Mouse (Mus musculus) embryonic facial prominence, embryonic 13.5 days (tissue): ENCODE measurements at regions not wholly inside any gene's neighbourhood (a gene's known extent, or its start where the extent isn't known, plus 50 kb on each side); places are given as distances from the start of the nearest gene placed in this dataset.

Experiments used
- ATAC-seq: fragments of 200-750 bp; cut with Nextera tagmentation; 2 replicates; pipeline ENCODE4 v1.8.0; 2017; ENCODE audit warnings: low read depth; ENCODE audit not compliant: insufficient number of reproducible peaks, insufficient read depth, low FRiP score, low TSS enrichment
- H3K27ac ChIP-seq: fragments of 300-500 bp; sonication (generic); 2 replicates; pipeline ENCODE4 v1.5.1; 2015; ENCODE audit warnings: moderate library complexity, mild to moderate bottlenecking, inconsistent platforms
- H3K27me3 ChIP-seq: fragments of 300-500 bp; sonication (generic); 2 replicates; pipeline ENCODE4 v1.6.1; 2015; ENCODE audit warnings: mild to moderate bottlenecking, inconsistent platforms
- H3K36me3 ChIP-seq: fragments of 300-500 bp; sonication (generic); 2 replicates; pipeline ENCODE4 v1.6.1; 2015; ENCODE audit warnings: mild to moderate bottlenecking, inconsistent platforms
- H3K4me1 ChIP-seq: fragments of 300-500 bp; sonication (generic); 2 replicates; pipeline ENCODE4 v1.6.1; 2015; ENCODE audit warnings: inconsistent platforms
- H3K4me2 ChIP-seq: fragments of 300-500 bp; sonication (generic); 2 replicates; pipeline ENCODE4 v1.6.1; 2015; ENCODE audit warnings: moderate library complexity, mild to moderate bottlenecking, inconsistent platforms
- H3K4me3 ChIP-seq: fragments of 300-500 bp; sonication (generic); 2 replicates; pipeline ENCODE4 v1.5.1; 2015; ENCODE audit warnings: mild to moderate bottlenecking, inconsistent platforms
- H3K9ac ChIP-seq: fragments of 300-500 bp; sonication (generic); 2 replicates; pipeline ENCODE4 v1.6.1; 2015; ENCODE audit warnings: mild to moderate bottlenecking, inconsistent platforms
- H3K9me3 ChIP-seq: fragments of 300-500 bp; sonication (generic); 2 replicates; pipeline ENCODE4 v1.6.1; 2016; ENCODE audit warnings: inconsistent platforms
- WGBS: fragments of 180-500 bp; shearing (Covaris S2); methylation state at CpG from one replicate; pipeline ENCODE4 v1.1.7; 2015; ENCODE audit warnings: mixed read lengths; 5-methylcytosine and 5-hydroxymethylcytosine counted together

DNA sequence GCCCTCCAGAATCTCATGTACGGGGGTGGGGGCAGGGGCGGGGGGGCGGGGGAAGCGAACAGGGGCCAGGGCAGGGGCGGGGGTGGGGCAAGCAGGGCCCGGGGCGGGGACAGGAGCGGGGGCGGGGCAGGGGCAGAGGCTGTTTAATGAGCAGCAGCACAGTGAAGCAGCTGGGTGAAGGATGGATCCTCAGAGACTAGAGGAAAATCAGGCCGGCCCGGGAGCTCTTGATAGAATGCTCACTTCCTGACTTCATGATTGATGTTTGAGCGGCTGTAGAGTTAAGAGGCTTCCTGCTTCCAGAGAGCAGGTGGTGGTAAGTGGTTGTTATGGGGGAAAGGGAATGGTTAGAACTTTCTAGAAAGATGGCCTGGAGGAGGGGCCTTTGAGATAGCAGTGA lies 347.5 kb upstream of the Kcnab2 start:
- no peaks in the 10 kb centered on the region for H3K4me1 ChIP-seq
- no peak overlapping the region for H3K27ac ChIP-seq
- WGBS, result 31% methylated on average over 12 of the region's 12 CpGs
- H3K9ac ChIP-seq, result no peak overlapping the region
- peaks cover 4% of the 10 kb centered on the region; the same call in 1 of the 2 replicates for H3K9me3 ChIP-seq
- no peak overlapping the region for H3K4me2 ChIP-seq
- no peak overlapping the region for H3K4me3 ChIP-seq
- ATAC-seq, result no peak
- no peaks in the 10 kb centered on the region for H3K36me3 ChIP-seq
- no peaks in the 10 kb centered on the region for H3K27me3 ChIP-seq

DNA sequence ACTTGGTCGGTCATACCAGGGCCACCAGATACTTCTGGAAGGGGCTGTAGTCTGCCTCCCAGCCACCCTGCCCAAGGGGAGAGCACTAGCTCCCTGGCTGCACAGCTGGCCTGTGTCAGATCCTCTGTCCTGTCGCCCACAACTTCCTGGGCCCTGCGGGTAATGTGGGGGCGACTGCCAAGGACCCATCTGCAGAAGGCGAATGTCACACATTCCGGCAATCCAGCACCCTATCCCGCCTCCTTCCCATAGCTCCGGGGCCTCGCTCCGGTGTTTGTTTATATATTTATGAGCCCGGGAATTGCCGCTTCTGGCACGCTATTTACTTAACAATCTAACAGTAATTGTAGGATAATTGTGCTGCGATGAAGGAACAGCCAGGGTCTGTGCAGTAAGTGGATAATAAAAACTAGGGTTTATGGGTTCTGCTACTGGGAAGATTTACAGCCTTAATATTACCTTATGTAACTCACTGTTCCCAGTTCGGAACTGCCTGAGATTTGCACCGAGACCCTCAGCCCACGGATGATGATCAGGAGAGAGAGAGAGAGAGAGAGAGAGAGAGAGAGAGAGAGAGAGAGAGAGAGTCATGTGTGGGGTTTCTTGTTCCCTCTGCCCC lies 338.6 kb upstream of the Kcnab2 start:
- Histone ChIP-seq H3K4me2 (no peak overlapping the region), H3K4me1 (no peaks in the 10 kb centered on the region), H3K9me3 (no peaks in the 10 kb centered on the region), H3K27ac (no peak overlapping the region), H3K36me3 (no peaks in the 10 kb centered on the region), H3K27me3 (no peaks in the 10 kb centered on the region; the same call in 1 of the 2 replicates), H3K9ac (no peak overlapping the region), H3K4me3 (no peak overlapping the region)
- WGBS, result 78% methylated on average over 17 of the region's 17 CpGs
- no peak for ATAC-seq

DNA sequence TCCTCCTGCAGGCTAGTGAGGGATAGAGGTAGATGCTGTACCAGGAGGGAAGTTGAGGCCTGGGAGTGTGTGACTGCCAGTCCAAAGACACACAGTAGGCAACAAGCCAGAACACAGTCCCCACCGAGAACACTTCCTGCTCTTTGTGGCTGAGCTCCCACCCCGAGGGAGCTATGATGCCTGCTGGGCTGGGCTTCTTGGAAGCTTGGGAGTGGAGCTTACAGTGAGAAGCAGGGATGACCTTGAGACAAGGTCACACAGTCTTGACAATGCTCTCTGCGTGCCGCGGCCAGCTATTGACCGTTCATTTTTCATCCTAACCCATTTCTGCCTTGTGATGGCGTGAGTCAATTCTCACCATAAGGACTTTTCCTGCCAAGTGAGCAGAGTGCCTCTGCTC lies 328.9 kb upstream of the Kcnab2 start:
- Histone ChIP-seq H3K4me2 (no peak overlapping the region), H3K36me3 (no peaks in the 10 kb centered on the region), H3K27me3 (no peaks in the 10 kb centered on the region), H3K4me1 (no peaks in the 10 kb centered on the region), H3K4me3 (no peak overlapping the region), H3K27ac (no peak overlapping the region), H3K9me3 (no peaks in the 10 kb centered on the region), H3K9ac (no peak overlapping the region)
- no peak for ATAC-seq
- 82% methylated on average over 7 of the region's 7 CpGs for WGBS

DNA sequence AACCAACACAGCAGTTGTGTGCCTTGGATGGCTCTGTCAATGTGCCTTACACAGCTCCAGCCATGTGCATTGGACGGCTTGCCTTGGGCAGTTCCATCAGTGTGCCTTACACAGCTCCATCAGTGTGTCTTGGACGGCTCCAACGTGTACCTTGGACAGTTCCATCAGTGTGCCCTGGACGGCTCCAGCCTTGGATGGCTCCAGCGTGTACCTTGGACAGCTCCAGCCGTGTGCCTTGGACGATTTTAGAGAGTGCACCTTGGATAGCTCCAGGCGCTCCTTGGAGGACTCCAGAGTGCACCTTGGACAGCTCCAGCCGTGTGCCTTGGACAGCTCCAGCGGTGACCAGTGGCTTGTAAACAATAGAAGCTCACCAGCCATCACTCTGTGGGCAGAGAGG lies 321.7 kb upstream of the Kcnab2 start:
- peak; percentile 72; the same call in 1 of the 2 replicates for ATAC-seq
- H3K9ac ChIP-seq, result no peak overlapping the region
- H3K4me3 ChIP-seq, result no peak overlapping the region
- H3K9me3 ChIP-seq, result 0 out of 2 replicates have a peak, but pooled peaks cover 3% of the 10 kb centered on the region
- H3K4me2 ChIP-seq, result no peak overlapping the region
- WGBS, result 11% methylated on average over 10 of the region's 10 CpGs
- H3K36me3 ChIP-seq, result no peaks in the 10 kb centered on the region
- H3K27ac ChIP-seq, result no peak overlapping the region
- H3K27me3 ChIP-seq, result no peaks in the 10 kb centered on the region
- H3K4me1 ChIP-seq, result no peaks in the 10 kb centered on the region

DNA sequence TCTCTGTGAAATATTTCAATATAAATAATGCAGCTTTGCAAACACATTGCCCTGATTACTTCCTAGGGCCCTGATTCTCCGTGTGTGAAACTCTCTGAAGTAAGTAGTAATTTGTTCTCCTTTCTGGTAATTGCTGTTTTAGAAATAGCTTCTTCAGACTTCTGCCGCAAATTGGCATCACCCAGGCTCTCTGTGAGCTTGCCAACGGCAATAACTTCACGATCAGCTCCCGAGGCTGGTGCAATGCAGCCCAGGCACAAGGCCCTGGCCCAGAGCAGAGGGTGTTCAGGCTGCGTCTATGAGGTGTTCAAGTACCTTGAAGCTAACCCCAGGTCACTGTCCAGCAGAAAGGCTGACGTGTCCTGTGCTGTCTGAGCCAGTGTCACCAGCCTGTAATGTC lies 310.8 kb upstream of the Kcnab2 start:
- WGBS, result 85% methylated on average over 7 of the region's 7 CpGs
- H3K36me3 ChIP-seq, result no peaks in the 10 kb centered on the region
- no peak for ATAC-seq

DNA sequence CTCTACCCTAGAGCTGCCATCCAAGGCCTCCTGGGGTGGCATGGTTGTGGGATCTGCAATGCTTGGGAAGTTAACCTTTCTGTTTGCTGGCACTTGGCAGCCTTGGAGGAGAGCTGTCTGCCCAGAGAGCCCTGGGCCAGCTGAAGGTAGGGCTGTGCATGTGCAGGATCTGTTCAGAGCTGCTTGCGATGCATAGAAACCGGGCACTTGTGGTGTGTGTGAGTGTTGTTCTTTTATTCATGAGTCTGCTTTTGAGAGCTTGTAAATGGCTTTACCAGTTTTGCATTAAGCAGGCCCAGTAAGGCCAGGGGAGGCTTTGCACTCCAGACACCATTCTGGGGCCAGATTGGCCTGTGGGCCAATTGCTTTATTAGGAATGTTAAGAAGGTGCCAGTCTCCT lies 307.3 kb upstream of the Kcnab2 start:
- H3K4me1 ChIP-seq, result no peaks in the 10 kb centered on the region
- whole genome bisulfite sequencing, result 86% methylated on average over 2 of the region's 2 CpGs
- H3K4me2 ChIP-seq, result no peak overlapping the region
- no peak overlapping the region for H3K27ac ChIP-seq
- ATAC-seq, result no peak
- H3K27me3 ChIP-seq, result no peaks in the 10 kb centered on the region
- H3K9me3 ChIP-seq, result no peaks in the 10 kb centered on the region
- H3K4me3 ChIP-seq, result no peak overlapping the region
- H3K9ac ChIP-seq, result no peak overlapping the region
- no peaks in the 10 kb centered on the region for H3K36me3 ChIP-seq

More for the DNA sequence above, 310.8 kb upstream of the Kcnab2 start:
- no peaks in the 10 kb centered on the region for H3K27me3 ChIP-seq
- H3K27ac ChIP-seq, result no peak overlapping the region
- H3K4me1 ChIP-seq, result no peaks in the 10 kb centered on the region
- H3K9me3 ChIP-seq, result no peaks in the 10 kb centered on the region; the same call in 1 of the 2 replicates
- no peak overlapping the region for H3K4me3 ChIP-seq
- no peak overlapping the region for H3K4me2 ChIP-seq
- H3K9ac ChIP-seq, result no peak overlapping the region

DNA sequence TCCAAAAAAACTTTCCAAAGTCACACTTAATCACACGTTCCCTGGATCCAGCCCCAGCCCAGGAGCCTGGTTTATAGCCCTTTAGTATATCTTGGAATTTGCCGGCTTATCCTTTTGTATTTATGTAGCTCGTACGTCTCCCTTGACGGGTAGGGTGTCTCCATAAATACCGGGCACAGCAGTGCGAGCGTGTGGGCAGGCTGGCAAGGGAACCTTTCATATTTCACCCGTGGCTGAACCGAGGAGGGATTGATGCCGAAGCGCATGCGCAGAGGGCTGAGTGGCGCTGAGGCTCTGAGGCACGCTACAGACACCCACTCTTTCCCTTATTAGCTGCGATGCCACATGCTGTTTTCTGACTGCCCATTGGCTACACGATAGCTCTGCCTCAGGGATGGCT lies 301.9 kb upstream of the Kcnab2 start:
- no peaks in the 10 kb centered on the region for H3K27me3 ChIP-seq
- no peak overlapping the region for H3K4me3 ChIP-seq
- 89% methylated on average over 17 of the region's 17 CpGs for WGBS
- no peak overlapping the region for H3K4me2 ChIP-seq
- no peak for ATAC-seq
- no peaks in the 10 kb centered on the region for H3K9me3 ChIP-seq
- no peak overlapping the region for H3K9ac ChIP-seq
- no peak overlapping the region for H3K27ac ChIP-seq
- no peaks in the 10 kb centered on the region for H3K36me3 ChIP-seq
- H3K4me1 ChIP-seq, result no peaks in the 10 kb centered on the region

DNA sequence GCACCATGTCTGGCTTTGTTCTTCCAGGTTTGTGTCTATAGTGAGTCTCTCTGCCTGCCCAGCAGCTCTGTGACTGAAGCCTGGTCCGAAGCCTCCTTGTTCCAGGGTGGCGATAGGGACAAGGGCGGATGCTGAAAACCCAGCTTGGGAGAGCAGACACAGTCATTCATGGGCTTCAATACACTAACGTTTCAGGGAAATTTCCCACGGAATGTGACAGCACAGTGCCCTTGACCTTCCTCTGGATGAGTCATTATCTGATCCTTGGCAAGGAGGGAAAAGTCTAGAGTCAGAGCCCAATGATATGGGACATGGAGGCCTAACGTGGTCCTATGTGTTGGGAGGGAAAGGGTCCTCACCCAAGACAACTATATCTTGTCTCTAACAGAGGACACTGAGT lies 298.1 kb upstream of the Kcnab2 start:
- Histone ChIP-seq H3K4me3 (no peak overlapping the region), H3K27ac (no peak overlapping the region)
- ATAC-seq, result no peak

DNA sequence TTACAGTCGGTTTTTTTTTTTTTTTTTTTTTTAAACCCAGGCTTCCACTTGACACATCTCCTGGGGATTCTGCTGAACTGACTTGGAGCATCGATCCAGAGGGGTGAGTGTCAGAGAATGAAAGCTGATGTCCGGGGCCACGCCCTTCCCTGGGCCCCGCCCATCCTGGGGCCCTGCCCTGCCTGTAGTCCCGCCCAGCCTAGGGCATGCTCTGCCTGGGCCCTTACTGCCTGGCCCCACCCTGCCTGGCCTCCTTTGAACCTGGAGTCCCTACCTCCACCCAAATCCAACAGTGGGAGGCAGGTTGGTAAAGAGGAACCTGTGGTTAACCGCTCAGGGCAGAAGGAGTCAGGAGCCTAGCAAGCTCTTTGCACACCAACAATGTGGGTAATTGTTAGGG lies 293.7 kb upstream of the Kcnab2 start:
- no peaks in the 10 kb centered on the region for H3K4me1 ChIP-seq
- H3K36me3 ChIP-seq, result no peaks in the 10 kb centered on the region
- no peak overlapping the region for H3K9ac ChIP-seq
- 74% methylated on average over 7 of the region's 7 CpGs for WGBS
- no peak overlapping the region for H3K27ac ChIP-seq
- no peak overlapping the region for H3K4me3 ChIP-seq
- H3K4me2 ChIP-seq, result no peak overlapping the region
- no peaks in the 10 kb centered on the region for H3K9me3 ChIP-seq
- no peaks in the 10 kb centered on the region for H3K27me3 ChIP-seq
- ATAC-seq, result peak; percentile 64; the same call in 1 of the 2 replicates

More for the DNA sequence above, 298.1 kb upstream of the Kcnab2 start:
- 82% methylated on average over 6 of the region's 6 CpGs for WGBS
- no peaks in the 10 kb centered on the region for H3K36me3 ChIP-seq
- H3K27me3 ChIP-seq, result no peaks in the 10 kb centered on the region
- H3K9me3 ChIP-seq, result no peaks in the 10 kb centered on the region
- no peak overlapping the region for H3K4me2 ChIP-seq
- H3K4me1 ChIP-seq, result no peaks in the 10 kb centered on the region
- H3K9ac ChIP-seq, result no peak overlapping the region

DNA sequence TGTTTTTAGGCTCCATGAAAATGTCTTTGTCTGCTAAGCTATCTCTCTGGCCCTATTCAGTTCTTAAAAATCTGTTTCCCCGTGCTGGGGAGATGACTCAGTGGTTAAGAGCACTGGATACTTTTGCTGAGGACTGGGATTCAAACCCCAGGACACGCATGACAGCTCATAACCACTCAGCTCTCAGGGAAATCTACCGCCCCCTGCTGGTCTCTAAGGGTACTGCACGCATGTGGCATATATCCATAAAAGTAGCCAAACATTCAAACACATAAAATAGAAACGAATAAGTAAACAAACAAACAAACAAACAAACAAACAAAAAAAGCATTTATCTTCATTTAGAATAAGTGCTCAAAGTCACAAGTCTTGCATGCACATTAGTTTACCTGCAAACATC lies 289.7 kb upstream of the Kcnab2 start:
- no peaks in the 10 kb centered on the region for H3K4me1 ChIP-seq
- no peaks in the 10 kb centered on the region for H3K27me3 ChIP-seq
- no peaks in the 10 kb centered on the region for H3K36me3 ChIP-seq
- no peak overlapping the region for H3K4me2 ChIP-seq
- 87% methylated on average over 5 of the region's 5 CpGs for WGBS
- no peak overlapping the region for H3K9ac ChIP-seq
- H3K4me3 ChIP-seq, result no peak overlapping the region
- no peak overlapping the region for H3K27ac ChIP-seq
- no peak for ATAC-seq
- H3K9me3 ChIP-seq, result peaks cover 4% of the 10 kb centered on the region

DNA sequence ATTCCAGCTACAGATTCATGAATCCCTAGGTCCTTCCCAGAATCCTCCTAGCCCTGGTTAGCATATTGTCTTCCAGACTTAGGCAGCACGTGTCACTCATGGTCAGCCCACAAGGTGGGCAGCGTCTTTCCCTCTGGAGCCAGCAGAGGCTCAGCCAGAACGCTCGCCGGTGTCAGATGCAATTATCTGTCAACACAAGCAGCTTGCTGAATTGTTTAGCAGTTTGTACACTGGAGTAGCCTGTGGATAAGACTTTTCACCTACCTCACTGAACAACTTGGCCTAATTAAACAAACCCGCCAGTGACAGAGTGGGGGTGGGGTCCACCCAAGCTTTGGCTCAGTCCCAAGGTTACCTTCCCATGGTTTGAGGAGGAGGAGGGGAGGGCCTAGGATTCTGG lies 285.4 kb upstream of the Kcnab2 start:
- no peak overlapping the region for H3K4me3 ChIP-seq
- WGBS, result 63% methylated on average over 6 of the region's 6 CpGs
- H3K9me3 ChIP-seq, result peaks cover 4% of the 10 kb centered on the region
- no peaks in the 10 kb centered on the region for H3K27me3 ChIP-seq
- no peak for ATAC-seq
- no peaks in the 10 kb centered on the region for H3K36me3 ChIP-seq
- no peak overlapping the region for H3K4me2 ChIP-seq
- no peaks in the 10 kb centered on the region for H3K4me1 ChIP-seq
- no peak overlapping the region for H3K9ac ChIP-seq
- H3K27ac ChIP-seq, result no peak overlapping the region

DNA sequence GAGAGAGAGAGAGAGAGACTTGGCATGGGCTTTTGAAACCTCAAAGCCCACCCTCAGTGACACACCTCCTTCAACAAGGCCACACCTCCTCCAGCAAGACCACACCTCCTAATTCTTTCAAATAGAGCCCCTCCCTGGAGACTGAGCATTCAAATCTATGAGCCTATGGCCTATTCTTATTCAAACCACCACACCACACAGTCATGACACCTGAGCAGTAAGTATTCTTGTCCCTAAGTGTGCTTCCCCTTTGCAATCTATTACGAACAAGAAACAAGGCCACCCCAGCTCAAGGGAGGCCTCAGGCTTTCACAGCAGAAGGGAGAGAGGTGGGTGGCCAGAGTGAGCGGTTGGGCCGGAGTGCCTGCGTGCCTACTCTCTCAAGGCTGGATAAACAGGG lies 284.9 kb upstream of the Kcnab2 start:
- no peaks in the 10 kb centered on the region for H3K4me1 ChIP-seq
- no peaks in the 10 kb centered on the region for H3K36me3 ChIP-seq
- WGBS, result 81% methylated on average over 4 of the region's 4 CpGs
- no peaks in the 10 kb centered on the region for H3K27me3 ChIP-seq
- H3K9me3 ChIP-seq, result peaks cover 4% of the 10 kb centered on the region
- H3K4me3 ChIP-seq, result no peak overlapping the region
- H3K27ac ChIP-seq, result no peak overlapping the region
- ATAC-seq, result no peak
- no peak overlapping the region for H3K9ac ChIP-seq
- H3K4me2 ChIP-seq, result no peak overlapping the region
